Mouse (Mus musculus): ENCODE measurements around the gene Rrbp1. TPM values are rescaled to one million over a fixed set of nuclear protein-coding genes. Genes with fewer than 3 reads are reported as not detected.

The Rrbp1 gene
- polyA plus RNA-seq, 1 experiment from 2014 or later, result 78.3 TPM

DNA sequence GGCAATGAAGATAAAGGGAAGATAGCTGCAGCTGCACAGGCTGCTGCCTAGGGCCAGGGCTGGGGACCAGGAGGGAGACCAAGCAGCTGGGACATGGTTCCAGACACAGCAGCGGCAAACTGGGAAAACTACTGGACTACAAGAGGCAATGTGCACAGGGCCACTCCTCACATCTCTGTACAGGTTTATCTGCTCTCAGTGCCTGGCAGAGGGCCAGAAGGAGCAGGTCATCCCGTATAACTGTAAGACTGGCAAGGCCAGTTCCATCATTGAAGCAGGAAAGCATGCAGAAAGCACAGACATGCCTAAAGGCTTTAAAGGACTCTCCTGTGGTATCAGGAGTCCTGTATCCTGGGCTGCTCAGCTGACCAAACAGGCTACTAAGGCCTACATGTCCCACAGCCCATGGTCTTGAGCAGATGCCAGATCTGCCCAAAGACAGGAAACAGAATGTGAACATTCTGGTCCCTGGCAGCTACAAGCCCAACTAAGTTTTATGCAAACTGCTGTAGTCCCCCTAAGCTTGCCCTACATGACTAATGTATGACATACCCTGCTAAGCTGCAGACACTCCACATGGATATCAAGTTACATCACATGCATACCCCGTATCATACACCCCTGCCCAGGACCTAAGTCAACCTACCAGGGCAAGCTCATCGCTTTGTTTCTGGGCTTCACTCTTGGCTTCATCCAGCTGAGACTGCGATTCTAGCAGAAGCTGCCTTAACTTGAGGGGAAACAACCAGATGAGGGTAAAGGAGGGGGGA is 59.3 kb downstream of the Rrbp1 start:
- WGBS, result 57% methylated on average over 5 of the region's 5 CpGs
- Histone ChIP-seq H3K9ac (ENCODE audit: low read length) (no peak overlapping the region), H3K4me3 (ENCODE audit: low read length) (no peak overlapping the region), H3K4me1 (replicated peaks; ENCODE audit: control insufficient read depth, insufficient read depth, low read length) (no peaks in the 10 kb centered on the region), H3K27me3 (ENCODE audit: control insufficient read depth, insufficient read depth, low read depth, low read length) (no peaks in the 10 kb centered on the region), H3K4me2 (ENCODE audit: low read depth, low read length) (no peak overlapping the region), H3K9me3 (ENCODE audit: control insufficient read depth, low read length) (no peaks in the 10 kb centered on the region), H3K36me3 (ENCODE audit: control insufficient read depth, insufficient read depth, low read length) (peaks cover 71% of the 10 kb centered on the region), H3K27ac (ENCODE audit: low read length) (no peak overlapping the region)
- peak; percentile 24; the same call in 1 of the 2 replicates for ATAC-seq (ENCODE audit: low read depth)

DNA sequence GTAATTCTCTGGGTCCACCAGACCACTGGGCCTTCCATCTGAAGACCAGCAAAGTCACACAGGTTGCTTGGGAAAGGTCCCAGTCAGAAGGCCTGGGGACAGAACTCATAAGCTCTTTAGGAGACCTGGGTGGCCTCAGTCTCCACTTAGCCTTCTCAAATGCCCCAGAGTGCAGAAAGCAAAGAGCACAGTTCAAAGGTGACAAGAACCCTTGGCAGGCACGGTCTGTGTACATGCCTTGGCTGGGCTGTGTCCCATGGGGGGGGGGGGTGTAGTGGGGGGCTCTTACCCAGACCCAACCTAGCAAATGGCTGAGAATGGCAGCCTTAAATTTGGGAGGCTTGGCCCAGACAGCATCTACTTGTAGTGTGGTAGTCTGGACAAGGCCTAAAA is 60.0 kb downstream of the Rrbp1 start:
- Histone ChIP-seq H3K27me3 (ENCODE audit: control insufficient read depth, insufficient read depth, low read depth, low read length) (no peaks in the 10 kb centered on the region), H3K4me2 (ENCODE audit: low read depth, low read length) (no peak overlapping the region), H3K9ac (ENCODE audit: low read length) (no peak overlapping the region), H3K27ac (ENCODE audit: low read length) (no peak overlapping the region), H3K9me3 (ENCODE audit: control insufficient read depth, low read length) (no peaks in the 10 kb centered on the region), H3K4me3 (ENCODE audit: low read length) (no peak overlapping the region), H3K36me3 (ENCODE audit: control insufficient read depth, insufficient read depth, low read length) (peaks cover 74% of the 10 kb centered on the region), H3K4me1 (replicated peaks; ENCODE audit: control insufficient read depth, insufficient read depth, low read length) (no peaks in the 10 kb centered on the region)
- no peak for ATAC-seq (ENCODE audit: low read depth)
- WGBS, result 59% methylated on average over 1 of the region's 1 CpGs

DNA sequence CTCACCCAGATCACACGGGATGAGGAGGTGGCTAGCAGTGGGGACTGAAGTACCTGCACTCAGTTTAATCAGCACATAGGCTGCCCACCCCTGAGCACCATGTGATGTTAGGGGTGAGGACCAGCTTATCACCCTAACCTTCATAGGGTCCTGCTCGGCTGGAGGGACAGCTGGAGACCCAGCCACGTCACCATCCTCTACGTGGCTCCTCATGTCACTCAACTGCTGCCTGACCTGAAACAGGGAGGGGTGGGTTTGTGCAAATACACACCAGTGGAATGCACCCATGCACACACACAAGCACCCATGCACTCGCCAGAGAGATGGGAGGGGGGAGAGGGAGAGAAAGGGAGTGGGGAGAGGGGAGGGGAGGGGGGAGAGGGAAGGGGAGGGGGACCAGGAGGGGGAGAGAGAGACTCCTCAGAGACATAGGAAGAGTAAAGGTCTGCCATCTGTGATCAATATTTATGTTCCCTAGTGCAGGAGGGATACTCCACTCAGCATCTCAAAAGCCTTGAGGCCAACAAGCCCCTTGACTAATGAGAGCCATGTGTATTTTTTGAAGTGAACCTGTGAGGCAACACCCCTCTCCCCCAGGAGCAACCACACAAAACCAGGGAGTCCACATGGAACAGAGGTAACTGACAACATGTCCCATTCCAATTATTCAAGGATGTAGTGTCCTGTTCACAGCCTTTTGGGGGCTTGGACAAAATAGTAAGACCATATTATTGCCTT is 60.6 kb downstream of the Rrbp1 start:
- no peaks in the 10 kb centered on the region for H3K4me1 ChIP-seq (replicated peaks; ENCODE audit: control insufficient read depth, insufficient read depth, low read length)
- WGBS, result 77% methylated on average over 5 of the region's 5 CpGs
- peaks cover 69% of the 10 kb centered on the region for H3K36me3 ChIP-seq (ENCODE audit: control insufficient read depth, insufficient read depth, low read length)
- ATAC-seq (ENCODE audit: low read depth), result no peak
- no peak overlapping the region for H3K27ac ChIP-seq (ENCODE audit: low read length)
- H3K4me2 ChIP-seq (ENCODE audit: low read depth, low read length), result no peak overlapping the region
- no peaks in the 10 kb centered on the region for H3K9me3 ChIP-seq (ENCODE audit: control insufficient read depth, low read length)
- no peaks in the 10 kb centered on the region for H3K27me3 ChIP-seq (ENCODE audit: control insufficient read depth, insufficient read depth, low read depth, low read length)
- no peak overlapping the region for H3K4me3 ChIP-seq (ENCODE audit: low read length)
- no peak overlapping the region for H3K9ac ChIP-seq (ENCODE audit: low read length)

DNA sequence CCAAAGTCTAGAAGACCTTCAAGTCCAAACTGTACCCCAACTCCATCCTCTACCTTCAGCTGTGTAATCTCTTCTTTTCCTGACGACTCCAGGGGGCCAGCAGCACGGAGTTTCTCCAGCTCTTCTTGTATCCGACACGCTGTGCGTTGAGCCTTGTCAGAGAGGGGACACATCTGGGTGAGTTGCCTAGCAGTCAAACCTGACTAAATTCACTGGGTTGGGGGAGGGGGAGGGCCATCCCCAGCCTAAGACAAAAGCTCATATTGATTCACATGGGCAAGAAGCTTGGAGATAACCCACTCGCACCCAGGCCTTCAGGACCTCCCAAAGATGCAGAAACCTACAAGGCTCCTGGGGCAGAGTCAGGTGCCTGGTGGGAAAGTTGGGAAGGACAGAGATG is 61.8 kb downstream of the Rrbp1 start:
- no peak overlapping the region for H3K9ac ChIP-seq (ENCODE audit: low read length)
- WGBS, result 87% methylated on average over 6 of the region's 6 CpGs
- no peaks in the 10 kb centered on the region for H3K4me1 ChIP-seq (replicated peaks; ENCODE audit: control insufficient read depth, insufficient read depth, low read length)
- no peak overlapping the region for H3K4me2 ChIP-seq (ENCODE audit: low read depth, low read length)
- H3K36me3 ChIP-seq (ENCODE audit: control insufficient read depth, insufficient read depth, low read length), result peaks cover 67% of the 10 kb centered on the region
- H3K9me3 ChIP-seq (ENCODE audit: control insufficient read depth, low read length), result no peaks in the 10 kb centered on the region
- ATAC-seq (ENCODE audit: low read depth), result no peak
- H3K27ac ChIP-seq (ENCODE audit: low read length), result no peak overlapping the region
- H3K27me3 ChIP-seq (ENCODE audit: control insufficient read depth, insufficient read depth, low read depth, low read length), result no peaks in the 10 kb centered on the region
- H3K4me3 ChIP-seq (ENCODE audit: low read length), result no peak overlapping the region

DNA sequence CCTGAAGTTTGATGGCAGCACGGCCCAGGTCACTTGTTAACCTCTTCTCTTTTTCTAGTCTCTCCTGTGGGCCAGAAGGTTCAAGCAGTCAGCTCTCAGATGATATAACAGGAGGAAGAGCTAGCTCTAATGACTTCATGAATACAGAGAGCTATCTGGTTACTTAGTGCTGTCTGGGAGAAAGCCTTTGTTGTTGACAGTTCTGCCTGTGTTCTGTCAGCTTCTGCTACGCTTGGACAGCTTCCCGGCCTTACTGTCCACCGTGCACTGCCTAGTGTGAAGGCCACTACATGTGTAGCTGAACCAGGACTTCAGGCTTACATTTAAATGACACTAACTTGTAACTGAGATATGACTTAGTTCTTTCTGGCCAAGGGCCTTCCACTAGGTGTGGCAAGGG is 62.6 kb downstream of the Rrbp1 start:
- H3K9ac ChIP-seq (ENCODE audit: low read length), result no peak overlapping the region
- H3K9me3 ChIP-seq (ENCODE audit: control insufficient read depth, low read length), result no peaks in the 10 kb centered on the region
- no peak overlapping the region for H3K4me3 ChIP-seq (ENCODE audit: low read length)
- H3K36me3 ChIP-seq (ENCODE audit: control insufficient read depth, insufficient read depth, low read length), result peaks cover 63% of the 10 kb centered on the region
- ATAC-seq (ENCODE audit: low read depth), result no peak
- H3K27ac ChIP-seq (ENCODE audit: low read length), result no peak overlapping the region
- H3K27me3 ChIP-seq (ENCODE audit: control insufficient read depth, insufficient read depth, low read depth, low read length), result no peaks in the 10 kb centered on the region
- WGBS, result 73% methylated on average over 4 of the region's 4 CpGs
- H3K4me2 ChIP-seq (ENCODE audit: low read depth, low read length), result no peak overlapping the region
- H3K4me1 ChIP-seq (replicated peaks; ENCODE audit: control insufficient read depth, insufficient read depth, low read length), result no peaks in the 10 kb centered on the region

DNA sequence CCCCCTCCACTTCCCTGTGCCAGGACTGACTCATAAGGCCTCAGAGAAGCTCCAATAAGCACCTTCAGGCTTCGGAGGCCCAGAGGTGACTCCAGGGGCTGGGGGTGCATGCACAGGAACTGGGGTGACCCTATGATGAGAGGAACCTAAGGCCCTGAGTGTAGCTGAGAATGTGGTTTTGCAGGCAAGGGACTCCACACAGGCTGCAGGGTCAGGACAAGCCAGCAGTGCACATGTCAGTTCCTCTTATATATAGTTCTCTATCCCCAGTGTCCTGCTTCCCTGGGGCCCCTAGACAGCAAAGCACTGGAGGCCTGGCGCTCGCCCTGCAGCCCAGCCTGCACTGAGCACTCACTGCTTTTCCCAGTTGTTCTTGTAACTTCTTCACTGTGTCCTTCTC is 63.1 kb downstream of the Rrbp1 start:
- Histone ChIP-seq H3K4me1 (replicated peaks; ENCODE audit: control insufficient read depth, insufficient read depth, low read length) (no peaks in the 10 kb centered on the region), H3K9me3 (ENCODE audit: control insufficient read depth, low read length) (no peaks in the 10 kb centered on the region), H3K36me3 (ENCODE audit: control insufficient read depth, insufficient read depth, low read length) (peaks cover 63% of the 10 kb centered on the region), H3K4me3 (ENCODE audit: low read length) (no peak overlapping the region), H3K4me2 (ENCODE audit: low read depth, low read length) (no peak overlapping the region), H3K27ac (ENCODE audit: low read length) (no peak overlapping the region), H3K27me3 (ENCODE audit: control insufficient read depth, insufficient read depth, low read depth, low read length) (no peaks in the 10 kb centered on the region), H3K9ac (ENCODE audit: low read length) (no peak overlapping the region)
- 85% methylated on average over 3 of the region's 3 CpGs for WGBS
- no peak for ATAC-seq (ENCODE audit: low read depth)

DNA sequence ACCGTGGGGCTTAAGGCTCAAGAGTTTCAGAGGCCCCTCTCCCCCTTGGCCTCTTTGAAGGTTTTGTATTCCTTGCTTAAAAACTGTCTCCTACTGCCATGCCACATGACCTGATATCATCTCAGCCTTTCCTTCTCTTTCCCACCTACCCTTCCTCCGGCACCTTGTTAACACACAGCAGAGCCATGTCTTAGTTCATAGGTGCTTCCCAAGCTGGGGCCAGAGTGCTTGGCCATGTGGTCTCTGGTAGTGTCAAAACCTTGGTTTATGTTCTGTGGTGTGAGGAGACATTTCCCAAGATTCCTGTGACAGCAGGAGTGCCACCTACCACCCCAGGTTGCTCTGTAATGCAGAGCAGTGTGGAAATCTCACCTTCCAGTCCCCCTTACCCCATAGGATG is 64.7 kb downstream of the Rrbp1 start:
- H3K4me1 ChIP-seq (replicated peaks; ENCODE audit: control insufficient read depth, insufficient read depth, low read length), result no peaks in the 10 kb centered on the region
- ATAC-seq (ENCODE audit: low read depth), result no peak
- no peak overlapping the region for H3K4me2 ChIP-seq (ENCODE audit: low read depth, low read length)
- 87% methylated on average over 2 of the region's 2 CpGs for WGBS
- no peak overlapping the region for H3K9ac ChIP-seq (ENCODE audit: low read length)
- H3K27me3 ChIP-seq (ENCODE audit: control insufficient read depth, insufficient read depth, low read depth, low read length), result no peaks in the 10 kb centered on the region
- H3K36me3 ChIP-seq (ENCODE audit: control insufficient read depth, insufficient read depth, low read length), result peaks cover 51% of the 10 kb centered on the region
- H3K9me3 ChIP-seq (ENCODE audit: control insufficient read depth, low read length), result no peaks in the 10 kb centered on the region
- H3K27ac ChIP-seq (ENCODE audit: low read length), result no peak overlapping the region
- no peak overlapping the region for H3K4me3 ChIP-seq (ENCODE audit: low read length)

DNA sequence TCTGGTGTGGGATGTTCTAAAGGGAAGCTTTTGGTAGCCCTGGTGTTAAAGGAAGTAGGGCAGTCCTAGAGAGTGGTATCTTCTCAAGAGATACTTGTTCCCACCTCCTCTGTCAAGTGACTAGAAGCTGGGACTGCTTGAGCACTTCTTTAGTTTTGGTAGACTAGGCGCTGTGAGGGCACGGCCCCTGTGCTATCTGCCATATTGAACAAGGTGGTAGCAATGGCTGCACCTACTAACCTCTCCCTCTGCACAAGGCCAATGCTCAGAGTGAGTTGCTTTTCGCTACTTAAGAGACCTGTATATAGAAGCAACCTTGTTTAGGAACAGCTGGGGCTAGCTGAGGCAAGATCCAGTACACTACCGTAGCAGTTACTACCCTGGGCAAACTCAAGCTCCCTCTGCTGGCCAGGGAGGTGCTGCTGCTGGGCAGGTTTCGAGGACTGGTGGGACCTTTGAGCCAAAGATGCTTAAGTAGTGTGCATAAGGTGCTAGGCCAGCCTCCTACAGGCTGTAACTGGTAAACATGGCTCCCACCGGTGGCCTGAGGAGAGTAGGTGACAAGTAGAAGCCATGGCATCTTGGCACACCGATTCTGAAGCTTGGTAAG is 65.5 kb downstream of the Rrbp1 start:
- Histone ChIP-seq H3K4me2 (ENCODE audit: low read depth, low read length) (no peak overlapping the region), H3K4me3 (ENCODE audit: low read length) (no peak overlapping the region), H3K27ac (ENCODE audit: low read length) (no peak overlapping the region), H3K9me3 (ENCODE audit: control insufficient read depth, low read length) (no peaks in the 10 kb centered on the region), H3K36me3 (ENCODE audit: control insufficient read depth, insufficient read depth, low read length) (peaks cover 48% of the 10 kb centered on the region), H3K4me1 (replicated peaks; ENCODE audit: control insufficient read depth, insufficient read depth, low read length) (no peaks in the 10 kb centered on the region), H3K9ac (ENCODE audit: low read length) (no peak overlapping the region), H3K27me3 (ENCODE audit: control insufficient read depth, insufficient read depth, low read depth, low read length) (no peaks in the 10 kb centered on the region)
- 84% methylated on average over 7 of the region's 7 CpGs for WGBS
- peak; percentile 34 for ATAC-seq (ENCODE audit: low read depth)

DNA sequence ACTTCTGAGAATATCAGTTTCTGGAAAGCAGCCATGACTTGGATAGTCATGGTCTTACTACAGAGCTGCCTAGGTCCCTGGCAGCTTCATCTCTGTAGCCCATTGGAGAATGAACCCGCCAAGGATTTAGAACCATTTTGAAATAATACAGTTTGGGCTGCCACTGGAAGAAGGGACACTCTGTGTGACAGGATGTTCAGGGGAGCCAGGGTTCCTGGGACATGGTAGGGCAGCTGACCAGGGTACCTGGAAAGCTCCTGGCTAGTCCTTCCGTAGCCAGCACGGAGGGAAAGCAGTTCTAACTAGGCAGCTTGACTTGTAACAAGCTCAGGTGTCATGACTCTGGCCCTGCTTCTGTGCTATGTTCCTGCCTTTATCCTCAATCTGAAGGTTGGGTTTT is 66.3 kb downstream of the Rrbp1 start:
- ATAC-seq (ENCODE audit: low read depth), result no peak
- H3K4me2 ChIP-seq (ENCODE audit: low read depth, low read length), result no peak overlapping the region
- no peaks in the 10 kb centered on the region for H3K27me3 ChIP-seq (ENCODE audit: control insufficient read depth, insufficient read depth, low read depth, low read length)
- H3K4me1 ChIP-seq (replicated peaks; ENCODE audit: control insufficient read depth, insufficient read depth, low read length), result no peaks in the 10 kb centered on the region
- no peak overlapping the region for H3K4me3 ChIP-seq (ENCODE audit: low read length)
- no peak overlapping the region for H3K9ac ChIP-seq (ENCODE audit: low read length)
- no peak overlapping the region for H3K27ac ChIP-seq (ENCODE audit: low read length)
- no peaks in the 10 kb centered on the region for H3K9me3 ChIP-seq (ENCODE audit: control insufficient read depth, low read length)
- H3K36me3 ChIP-seq (ENCODE audit: control insufficient read depth, insufficient read depth, low read length), result peaks cover 49% of the 10 kb centered on the region
- WGBS, result 90% methylated on average over 3 of the region's 3 CpGs

Data from lung, embryonic 16.5 days (tissue).